Mouse (Mus musculus): Measurements from ENCODE around the gene Gm5431. TPM values are rescaled to one million over a fixed set of nuclear protein-coding genes. Genes with fewer than 3 reads are reported as not detected.

Gm5431 gene
- polyA plus RNA-seq, 1 experiment from 2014 or later: 0.13 TPM

- 0 out of 2 replicates have a peak, but pooled peaks have one; percentile 2 for ATAC-seq
- 2% methylated on average over 16 of the region's 16 CpGs for WGBS
- 0 out of 2 replicates have a peak, but pooled peaks cover 5% of the 10 kb centered on the region for H3K27me3 ChIP-seq (replicated peaks; ENCODE audit: control insufficient read depth, insufficient read depth, low read length)
- no peaks in the 10 kb centered on the region for H3K36me3 ChIP-seq (ENCODE audit: control insufficient read depth, insufficient read depth, low read length)
- H3K9ac ChIP-seq (ENCODE audit: low read length): peak overlapping the region; percentile 77
- no peak overlapping the region for H3K27ac ChIP-seq (ENCODE audit: low read depth, low read length)
- H3K4me1 ChIP-seq (ENCODE audit: control insufficient read depth, insufficient read depth, low read length): peaks cover 4% of the 10 kb centered on the region; the same call in 1 of the 2 replicates
- H3K4me2 ChIP-seq (ENCODE audit: low read length): peak overlapping the region; percentile 86
- peak; percentile 44 for DNase-seq (ENCODE audit: low spot score)
- H3K4me3 ChIP-seq (ENCODE audit: low read depth, low read length): peak overlapping the region; percentile 89
- H3K9me3 ChIP-seq (replicated peaks; ENCODE audit: control insufficient read depth, low read length): no peaks in the 10 kb centered on the region
Measured at GRCm38 (mm10) chr11:48838181-48838797, 63.7 kb downstream of the Gm5431 start.

Other genes with a start within 250 kb of the Gm5431 start
- gene Rack1, start 101.9 kb downstream of the Gm5431 start, polyA plus RNA-seq (2014; fragmentation: Nextera tagmentation; extraction: Ambion mirVana): 553 and 718 TPM in 2 replicates
- 3.2 and 4.0 TPM in 2 replicates for gene Trim41, start 84.9 kb downstream of the Gm5431 start, polyA plus RNA-seq (2014; fragmentation: Nextera tagmentation; extraction: Ambion mirVana)
- gene Trim7, start 76.1 kb downstream of the Gm5431 start, polyA plus RNA-seq (2014; fragmentation: Nextera tagmentation; extraction: Ambion mirVana): 0.61 and 1.3 TPM in 2 replicates
- gene Gm12184, start 75.6 kb downstream of the Gm5431 start, polyA plus RNA-seq (2014; fragmentation: Nextera tagmentation; extraction: Ambion mirVana): 3.5 and 3.6 TPM in 2 replicates
- gene Irgm1, start 30.5 kb downstream of the Gm5431 start, polyA plus RNA-seq (2014; fragmentation: Nextera tagmentation; extraction: Ambion mirVana): 1.9 and 2.2 TPM in 2 replicates
- 1.7 and 2.9 TPM in 2 replicates for gene Psme2b, start 44.0 kb upstream of the Gm5431 start, polyA plus RNA-seq (2014; fragmentation: Nextera tagmentation; extraction: Ambion mirVana)
- gene Olfr56, start 76.7 kb upstream of the Gm5431 start, polyA plus RNA-seq (2014; fragmentation: Nextera tagmentation; extraction: Ambion mirVana): not detected in 2 replicates
- 0.15 and 0.28 TPM in 2 replicates for gene 9930111J21Rik1, start 77.2 kb upstream of the Gm5431 start, polyA plus RNA-seq (2014; fragmentation: Nextera tagmentation; extraction: Ambion mirVana)
- gene Gm12185, start 90.0 kb upstream of the Gm5431 start, polyA plus RNA-seq (2014; fragmentation: Nextera tagmentation; extraction: Ambion mirVana): not detected in 2 replicates
- gene Tgtp1, start 92.0 kb upstream of the Gm5431 start, polyA plus RNA-seq (2014; fragmentation: Nextera tagmentation; extraction: Ambion mirVana): not detected in 2 replicates
- gene 9930111J21Rik2, start 149.0 kb upstream of the Gm5431 start, polyA plus RNA-seq (2014; fragmentation: Nextera tagmentation; extraction: Ambion mirVana): 0.24 and 0.37 TPM in 2 replicates
- 0.06 TPM in 1 of 2 replicates, not detected in the other for gene Tgtp2, start 162.0 kb upstream of the Gm5431 start, polyA plus RNA-seq (2014; fragmentation: Nextera tagmentation; extraction: Ambion mirVana)
- 0.58 and 0.70 TPM in 2 replicates for gene Ifi47, start 174.4 kb upstream of the Gm5431 start, polyA plus RNA-seq (2014; fragmentation: Nextera tagmentation; extraction: Ambion mirVana)
- not detected in 2 replicates for gene Olfr1396, start 212.7 kb upstream of the Gm5431 start, polyA plus RNA-seq (2014; fragmentation: Nextera tagmentation; extraction: Ambion mirVana)
- not detected in 2 replicates for gene Olfr1395, start 240.1 kb upstream of the Gm5431 start, polyA plus RNA-seq (2014; fragmentation: Nextera tagmentation; extraction: Ambion mirVana)